Mouse (Mus musculus): ENCODE measurements around the gene Sh3kbp1. TPM values are rescaled to one million over a fixed set of nuclear protein-coding genes. Genes with fewer than 3 reads are reported as not detected.
A peak's percentile ranks its signal among the peaks of the same experiment; 100 is the strongest.

The Sh3kbp1 gene
- polyA plus RNA-seq, 1 experiment from 2014 or later: 26.3 TPM

DNA sequence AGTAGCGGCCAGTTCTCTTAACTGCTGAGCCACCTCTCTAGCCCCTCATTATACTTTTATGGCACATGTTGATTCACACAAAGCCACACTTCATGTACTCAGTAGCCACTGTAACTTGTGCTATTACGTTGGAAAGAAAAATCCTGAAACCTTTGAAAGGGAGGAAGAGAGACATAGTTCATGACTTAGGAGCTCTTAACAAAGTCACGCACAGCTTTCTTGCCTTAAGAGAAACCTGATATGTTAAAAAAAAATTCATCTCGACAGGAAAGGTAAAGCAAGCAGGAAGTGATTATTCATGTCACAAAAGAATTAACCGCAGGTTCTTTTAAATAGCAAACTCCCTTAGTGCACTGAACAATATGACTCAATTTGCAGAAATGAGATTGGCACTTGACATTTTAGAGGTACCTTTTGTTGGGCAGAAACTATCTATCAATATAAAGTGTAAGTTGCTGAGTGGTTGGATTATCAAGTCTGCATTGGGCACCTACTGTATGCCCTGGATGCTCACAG is 51.3 kb downstream of the Sh3kbp1 start:
- no peak for ATAC-seq (ENCODE audit: insufficient number of reproducible peaks, insufficient read depth, low FRiP score, low TSS enrichment, low read depth)

DNA sequence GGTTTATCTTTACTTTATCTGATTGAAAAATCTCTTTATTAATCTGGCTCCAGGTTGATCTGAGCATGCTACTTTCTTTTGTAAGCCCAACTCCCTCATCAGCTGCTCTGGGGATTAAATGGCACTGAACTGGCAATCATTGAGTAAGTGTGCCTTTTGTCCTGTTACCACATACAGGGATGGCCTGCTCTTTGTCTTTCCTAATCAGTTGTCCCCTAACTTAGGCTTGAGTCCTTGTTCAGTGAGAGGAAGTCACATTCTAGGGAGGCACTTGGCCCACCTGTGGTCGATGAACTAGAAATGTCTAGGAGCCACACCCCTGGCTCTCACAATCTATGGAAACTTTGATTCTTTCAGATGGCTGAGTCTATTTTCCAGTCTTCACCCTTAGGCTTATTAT is 58.4 kb downstream of the Sh3kbp1 start:
- 86% methylated on average over 1 of the region's 1 CpGs for WGBS
- H3K4me2 ChIP-seq: no peak overlapping the region
- H3K36me3 ChIP-seq: no peaks in the 10 kb centered on the region
- no peak overlapping the region for H3K9ac ChIP-seq (replicated peaks)
- no peaks in the 10 kb centered on the region for H3K9me3 ChIP-seq
- H3K27ac ChIP-seq: no peak overlapping the region
- no peak for ATAC-seq (ENCODE audit: insufficient number of reproducible peaks, insufficient read depth, low FRiP score, low TSS enrichment, low read depth)
- peaks cover 47% of the 10 kb centered on the region for H3K27me3 ChIP-seq
- H3K4me1 ChIP-seq (replicated peaks): no peaks in the 10 kb centered on the region
- H3K4me3 ChIP-seq (replicated peaks): no peak overlapping the region

More for the DNA sequence above, 51.3 kb downstream of the Sh3kbp1 start:
- Histone ChIP-seq H3K27ac (no peak overlapping the region), H3K9me3 (no peaks in the 10 kb centered on the region), H3K4me2 (no peak overlapping the region), H3K9ac (replicated peaks) (no peak overlapping the region), H3K4me1 (replicated peaks) (no peaks in the 10 kb centered on the region), H3K27me3 (peaks cover 55% of the 10 kb centered on the region), H3K4me3 (replicated peaks) (no peak overlapping the region), H3K36me3 (no peaks in the 10 kb centered on the region)
- WGBS: 65% methylated on average over 5 of the region's 5 CpGs

DNA sequence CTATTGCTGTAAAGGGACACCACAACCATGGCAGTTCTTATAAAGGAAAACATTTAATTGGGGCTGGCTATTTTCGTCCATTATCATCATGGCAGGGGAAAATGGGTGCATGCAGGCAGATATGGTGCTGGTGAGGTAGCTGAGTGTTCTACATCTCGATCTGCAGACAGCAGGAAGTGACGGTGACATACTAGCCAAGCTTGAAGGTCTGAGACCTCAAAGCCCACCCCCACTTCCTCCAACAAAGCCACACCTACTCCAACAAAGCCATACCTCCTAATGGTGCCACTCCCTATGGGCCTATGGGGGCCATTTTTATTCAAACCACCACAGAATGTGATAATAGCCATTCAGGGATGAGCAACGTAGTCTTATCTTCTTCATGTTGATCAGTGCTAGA is 59.8 kb downstream of the Sh3kbp1 start:
- no peak overlapping the region for H3K9ac ChIP-seq (replicated peaks)
- H3K27me3 ChIP-seq: peaks cover 38% of the 10 kb centered on the region
- WGBS: 83% methylated on average over 4 of the region's 4 CpGs
- H3K4me1 ChIP-seq (replicated peaks): no peaks in the 10 kb centered on the region
- H3K4me2 ChIP-seq: no peak overlapping the region
- ATAC-seq (ENCODE audit: insufficient number of reproducible peaks, insufficient read depth, low FRiP score, low TSS enrichment, low read depth): no peak
- no peak overlapping the region for H3K27ac ChIP-seq
- no peaks in the 10 kb centered on the region for H3K36me3 ChIP-seq
- H3K4me3 ChIP-seq (replicated peaks): no peak overlapping the region
- no peaks in the 10 kb centered on the region for H3K9me3 ChIP-seq

GRCm38 (mm10) chrX:159688698-159689097 is 61.6 kb downstream of the Sh3kbp1 start:
- 84% methylated on average over 5 of the region's 5 CpGs for WGBS
- no peaks in the 10 kb centered on the region for H3K9me3 ChIP-seq
- no peaks in the 10 kb centered on the region for H3K4me1 ChIP-seq (replicated peaks)
- no peak for ATAC-seq (ENCODE audit: insufficient number of reproducible peaks, insufficient read depth, low FRiP score, low TSS enrichment, low read depth)
- no peak overlapping the region for H3K4me2 ChIP-seq
- no peak overlapping the region for H3K9ac ChIP-seq (replicated peaks)
- H3K27me3 ChIP-seq: peaks cover 31% of the 10 kb centered on the region
- H3K36me3 ChIP-seq: no peaks in the 10 kb centered on the region
- H3K27ac ChIP-seq: no peak overlapping the region
- H3K4me3 ChIP-seq (replicated peaks): no peak overlapping the region

- no peaks in the 10 kb centered on the region for H3K9me3 ChIP-seq
- no peak overlapping the region for H3K4me2 ChIP-seq
- no peaks in the 10 kb centered on the region for H3K36me3 ChIP-seq
- no peaks in the 10 kb centered on the region for H3K4me1 ChIP-seq (replicated peaks)
- no peak for ATAC-seq (ENCODE audit: insufficient number of reproducible peaks, insufficient read depth, low FRiP score, low TSS enrichment, low read depth)
- H3K9ac ChIP-seq (replicated peaks): no peak overlapping the region
- H3K4me3 ChIP-seq (replicated peaks): no peak overlapping the region
- no peak overlapping the region for H3K27ac ChIP-seq
- 76% methylated on average over 10 of the region's 10 CpGs for WGBS
- peaks cover 28% of the 10 kb centered on the region for H3K27me3 ChIP-seq
Measured at GRCm38 (mm10) chrX:159689785-159690416, 62.8 kb downstream of the Sh3kbp1 start.

DNA sequence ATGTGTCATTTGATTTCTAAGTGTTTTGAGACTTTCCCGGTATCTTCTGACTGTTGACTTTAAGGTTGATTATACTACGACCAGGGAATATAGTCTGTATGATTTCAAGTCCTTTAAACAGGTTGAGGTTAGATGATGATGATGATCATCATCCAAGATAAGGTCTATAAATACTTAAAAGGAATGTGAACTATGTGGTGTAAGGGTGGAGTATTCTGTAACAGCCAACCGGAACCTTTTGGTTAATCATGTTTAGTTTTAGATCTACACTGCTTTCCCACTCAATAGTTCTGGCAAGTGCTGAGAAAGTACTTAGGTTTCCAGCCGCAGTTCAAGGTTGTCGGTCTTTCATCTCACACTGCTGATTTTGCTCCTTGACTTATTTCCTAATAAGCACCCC is 66.1 kb downstream of the Sh3kbp1 start:
- no peaks in the 10 kb centered on the region for H3K36me3 ChIP-seq
- WGBS: 86% methylated on average over 5 of the region's 5 CpGs
- no peak overlapping the region for H3K9ac ChIP-seq (replicated peaks)
- H3K27me3 ChIP-seq: peaks cover 35% of the 10 kb centered on the region
- H3K4me2 ChIP-seq: no peak overlapping the region
- H3K27ac ChIP-seq: no peak overlapping the region
- no peak overlapping the region for H3K4me3 ChIP-seq (replicated peaks)
- H3K4me1 ChIP-seq (replicated peaks): peaks cover 4% of the 10 kb centered on the region; the same call in 1 of the 2 replicates
- H3K9me3 ChIP-seq: no peaks in the 10 kb centered on the region
- ATAC-seq (ENCODE audit: insufficient number of reproducible peaks, insufficient read depth, low FRiP score, low TSS enrichment, low read depth): no peak

- no peak overlapping the region for H3K4me3 ChIP-seq (replicated peaks)
- no peaks in the 10 kb centered on the region for H3K9me3 ChIP-seq
- no peaks in the 10 kb centered on the region for H3K36me3 ChIP-seq
- no peak overlapping the region for H3K9ac ChIP-seq (replicated peaks)
- H3K4me2 ChIP-seq: no peak overlapping the region
- 32% methylated on average over 2 of the region's 2 CpGs for WGBS
- peaks cover 31% of the 10 kb centered on the region for H3K27me3 ChIP-seq
- H3K27ac ChIP-seq: peak overlapping the region; percentile 41; the same call in 1 of the 2 replicates
- peaks cover 4% of the 10 kb centered on the region; the same call in 1 of the 2 replicates for H3K4me1 ChIP-seq (replicated peaks)
- no peak for ATAC-seq (ENCODE audit: insufficient number of reproducible peaks, insufficient read depth, low FRiP score, low TSS enrichment, low read depth)
Measured at GRCm38 (mm10) chrX:159696545-159696944, 69.5 kb downstream of the Sh3kbp1 start.

GRCm38 (mm10) chrX:159697030-159697454 is 70.0 kb downstream of the Sh3kbp1 start:
- H3K27me3 ChIP-seq: peaks cover 31% of the 10 kb centered on the region

GRCm38 (mm10) chrX:159702850-159703249 is 75.8 kb downstream of the Sh3kbp1 start:
- 85% methylated on average over 2 of the region's 2 CpGs for WGBS
- H3K4me1 ChIP-seq (replicated peaks): no peaks in the 10 kb centered on the region

More at GRCm38 (mm10) chrX:159697030-159697454, 70.0 kb downstream of the Sh3kbp1 start:
- Histone ChIP-seq H3K4me1 (replicated peaks) (peaks cover 4% of the 10 kb centered on the region; the same call in 1 of the 2 replicates), H3K27ac (no peak overlapping the region), H3K9me3 (no peaks in the 10 kb centered on the region), H3K4me3 (replicated peaks) (no peak overlapping the region), H3K4me2 (no peak overlapping the region), H3K9ac (replicated peaks) (no peak overlapping the region), H3K36me3 (no peaks in the 10 kb centered on the region)
- WGBS: 13% methylated on average over 4 of the region's 4 CpGs
- ATAC-seq (ENCODE audit: insufficient number of reproducible peaks, insufficient read depth, low FRiP score, low TSS enrichment, low read depth): peak; percentile 66; the same call in 1 of the 2 replicates

GRCm38 (mm10) chrX:159704381-159705004 is 77.4 kb downstream of the Sh3kbp1 start:
- 27% methylated on average over 4 of the region's 4 CpGs for WGBS
- Histone ChIP-seq H3K9ac (replicated peaks) (no peak overlapping the region), H3K27ac (no peak overlapping the region), H3K4me2 (no peak overlapping the region), H3K27me3 (peaks cover 55% of the 10 kb centered on the region), H3K9me3 (no peaks in the 10 kb centered on the region), H3K36me3 (no peaks in the 10 kb centered on the region), H3K4me1 (replicated peaks) (peaks cover 11% of the 10 kb centered on the region; the same call in 1 of the 2 replicates), H3K4me3 (replicated peaks) (no peak overlapping the region)
- no peak for ATAC-seq (ENCODE audit: insufficient number of reproducible peaks, insufficient read depth, low FRiP score, low TSS enrichment, low read depth)

More at GRCm38 (mm10) chrX:159702850-159703249, 75.8 kb downstream of the Sh3kbp1 start:
- H3K27ac ChIP-seq: no peak overlapping the region
- peaks cover 46% of the 10 kb centered on the region; the same call in 1 of the 2 replicates for H3K27me3 ChIP-seq
- H3K36me3 ChIP-seq: no peaks in the 10 kb centered on the region
- H3K9me3 ChIP-seq: no peaks in the 10 kb centered on the region
- ATAC-seq (ENCODE audit: insufficient number of reproducible peaks, insufficient read depth, low FRiP score, low TSS enrichment, low read depth): no peak
- H3K4me3 ChIP-seq (replicated peaks): no peak overlapping the region
- H3K9ac ChIP-seq (replicated peaks): no peak overlapping the region
- no peak overlapping the region for H3K4me2 ChIP-seq

DNA sequence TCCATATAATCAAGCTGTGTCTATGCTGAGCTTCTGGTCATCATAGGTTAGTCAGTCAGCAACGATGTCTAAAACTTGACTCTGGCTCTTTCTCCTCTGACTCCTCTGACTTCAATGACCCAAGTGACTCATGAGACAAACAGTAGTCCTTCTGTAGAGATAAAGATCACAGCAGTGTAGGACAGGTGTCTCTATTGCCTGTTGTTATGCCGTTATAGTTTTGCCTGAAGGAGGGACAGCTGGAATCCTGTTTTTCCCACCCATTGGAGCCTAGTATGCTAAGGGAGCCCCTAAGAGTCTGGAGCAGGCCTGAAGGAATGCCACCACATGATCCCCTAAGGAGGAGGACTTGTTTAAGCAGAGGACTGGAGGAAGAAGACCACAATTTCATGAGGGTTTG is 78.3 kb downstream of the Sh3kbp1 start:
- Histone ChIP-seq H3K27ac (no peak overlapping the region), H3K9me3 (no peaks in the 10 kb centered on the region), H3K4me1 (replicated peaks) (peaks cover 14% of the 10 kb centered on the region; the same call in 1 of the 2 replicates), H3K27me3 (peaks cover 61% of the 10 kb centered on the region), H3K36me3 (no peaks in the 10 kb centered on the region), H3K4me3 (replicated peaks) (no peak overlapping the region), H3K9ac (replicated peaks) (no peak overlapping the region), H3K4me2 (no peak overlapping the region)
- ATAC-seq (ENCODE audit: insufficient number of reproducible peaks, insufficient read depth, low FRiP score, low TSS enrichment, low read depth): no peak
- WGBS: 52% methylated on average over 2 of the region's 2 CpGs

Data from limb, embryonic 12.5 days (tissue).